Mouse (Mus musculus): ENCODE data around the gene Grid2.

Gene Grid2

DNA sequence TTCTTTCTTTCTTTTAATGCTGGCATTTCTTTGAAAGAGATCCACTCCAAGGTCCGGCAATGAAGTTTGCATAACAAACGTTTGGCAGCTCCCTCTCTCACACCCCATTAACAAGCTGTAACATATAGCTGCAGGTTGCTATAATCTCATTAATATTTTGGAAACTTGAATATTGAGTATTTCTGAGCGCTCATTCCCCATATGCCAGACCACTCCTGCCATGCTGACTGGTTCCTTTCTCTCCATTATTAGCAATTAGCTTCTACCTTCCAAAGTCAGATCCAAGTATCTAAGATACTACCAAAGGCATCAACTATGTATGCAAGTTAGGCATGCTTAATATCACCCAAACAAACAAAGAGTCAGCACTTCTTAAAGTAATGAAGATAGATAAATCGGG, 1477.6 kb downstream of the Grid2 start:
- no peak for DNase-seq

- DNase-seq = no peak
These were observed 1479.0 kb downstream of the Grid2 start for GRCm38 (mm10) chr6:64734441-64735320.

- DNase-seq = no peak
These were observed 1480.6 kb downstream of the Grid2 start for GRCm38 (mm10) chr6:64736317-64736716.

GRCm38 (mm10) chr6:64742915-64743489, 1487.3 kb downstream of the Grid2 start:
- DNase-seq = no peak

Data from thymus, postnatal 14 days (tissue).